Mouse (Mus musculus): ENCODE data around the gene 2010111I01Rik. TPM values are rescaled to one million over a fixed set of nuclear protein-coding genes. Genes with fewer than 3 reads are reported as not detected.

Gene 2010111I01Rik
- total and polyA plus RNA-seq, 3 experiments: 26.3 to 32.7 TPM; not detected in 1

GRCm38 (mm10) chr13:63280344-63280743 lies 315.7 kb downstream of the 2010111I01Rik start:
- H3K4me1 ChIP-seq (ENCODE audit: control insufficient read depth in 1 of 2, insufficient read depth in 2 of 2, low read length in 2 of 2): 0 out of 4 replicates have a peak, but pooled peaks cover 0 to 2% of the 10 kb centered on the region in 2 experiments
- H3K9ac ChIP-seq (ENCODE audit: control insufficient read depth, low read depth, low read length, poor library complexity, severe bottlenecking): no peak overlapping the region
- H3K79me2 ChIP-seq (ENCODE audit: control insufficient read depth, insufficient read depth, low read length, poor library complexity): no peaks in the 10 kb centered on the region
- peaks cover 0 to 6% of the 10 kb centered on the region in 2 experiments; a peak in 2 of 4 replicates for H3K36me3 ChIP-seq (ENCODE audit: control insufficient read depth in 1 of 2, insufficient read depth in 2 of 2, low read length in 2 of 2)
- H3K4me3 ChIP-seq (ENCODE audit: control insufficient read depth in 1 of 2, insufficient read depth in 1 of 2, low read depth in 2 of 2, low read length in 2 of 2): no peak overlapping the region
- no peaks in the 10 kb centered on the region for H3K27me3 ChIP-seq (ENCODE audit: control insufficient read depth in 1 of 2, insufficient read depth in 2 of 2, low read length in 2 of 2)
- TF ChIP-seq MYC (IDR thresholded peaks at IDR 0.05; ENCODE audit: low read depth, low read length) (no peak), ZKSCAN1 (IDR thresholded peaks at IDR 0.05; ENCODE audit: low read depth, low read length) (no peak), MEF2A (IDR thresholded peaks at IDR 0.05; ENCODE audit: extremely low read depth, insufficient replicate concordance, low read depth, low read length, poor library complexity, severe bottlenecking) (no peak), MYB (IDR thresholded peaks at IDR 0.05; ENCODE audit: low read depth, low read length) (no peak)
- no peaks in the 10 kb centered on the region for H3K9me3 ChIP-seq (replicated peaks; ENCODE audit: insufficient read depth, low read length)
- no peak overlapping the region for H3K27ac ChIP-seq (ENCODE audit: control insufficient read depth, low read depth, low read length)
- no peak for DNase-seq (ENCODE audit: low read depth, low spot score)

- H3K36me3 ChIP-seq (ENCODE audit: control insufficient read depth in 1 of 2, insufficient read depth in 2 of 2, low read length in 2 of 2): peaks cover 0 to 6% of the 10 kb centered on the region in 2 experiments; a peak in 2 of 4 replicates
- TF ChIP-seq MXI1 (IDR thresholded peaks at IDR 0.05; ENCODE audit: low read depth, low read length) (no peak), GABPA (IDR thresholded peaks at IDR 0.05; ENCODE audit: low read depth, low read length) (no peak), CTCF (IDR thresholded peaks at IDR 0.05 in 2 of 3, conservative IDR thresholded peaks at IDR 0.05 in 1 of 3; ENCODE audit: control insufficient read depth in 1 of 3, insufficient read depth in 1 of 3, low read depth in 2 of 3, low read length in 3 of 3, poor library complexity in 1 of 3, severe bottlenecking in 1 of 3) (no peak), E2F4 (IDR thresholded peaks at IDR 0.05; ENCODE audit: borderline replicate concordance, low read depth, low read length) (no peak), MAFK (IDR thresholded peaks at IDR 0.05; ENCODE audit: borderline replicate concordance, low read depth, low read length) (no peak), MAZ (IDR thresholded peaks at IDR 0.05; ENCODE audit: low read depth, low read length) (no peak), HCFC1 (IDR thresholded peaks at IDR 0.05; ENCODE audit: low read depth, low read length) (no peak), BHLHE40 (IDR thresholded peaks at IDR 0.05; ENCODE audit: borderline replicate concordance, low read depth, low read length) (no peak)
- H3K4me3 ChIP-seq (ENCODE audit: control insufficient read depth in 1 of 2, insufficient read depth in 1 of 2, low read depth in 2 of 2, low read length in 2 of 2): no peak overlapping the region
These were observed 316.5 kb downstream of the 2010111I01Rik start for GRCm38 (mm10) chr13:63281206-63281605.

GRCm38 (mm10) chr13:63283236-63283635 lies 318.5 kb downstream of the 2010111I01Rik start:
- Histone ChIP-seq H3K4me3 (ENCODE audit: control insufficient read depth in 1 of 2, insufficient read depth in 1 of 2, low read depth in 2 of 2, low read length in 2 of 2) (no peak overlapping the region), H3K27ac (ENCODE audit: control insufficient read depth, low read depth, low read length) (no peak overlapping the region), H3K9ac (ENCODE audit: control insufficient read depth, low read depth, low read length, poor library complexity, severe bottlenecking) (no peak overlapping the region), H3K36me3 (ENCODE audit: control insufficient read depth in 1 of 2, insufficient read depth in 2 of 2, low read length in 2 of 2) (peaks cover 0 to 6% of the 10 kb centered on the region in 2 experiments; a peak in 2 of 4 replicates), H3K79me2 (ENCODE audit: control insufficient read depth, insufficient read depth, low read length, poor library complexity) (no peaks in the 10 kb centered on the region), H3K27me3 (ENCODE audit: control insufficient read depth in 1 of 2, insufficient read depth in 2 of 2, low read length in 2 of 2) (no peaks in the 10 kb centered on the region), H3K4me1 (ENCODE audit: control insufficient read depth in 1 of 2, insufficient read depth in 2 of 2, low read length in 2 of 2) (0 out of 4 replicates have a peak, but pooled peaks cover 0 to 2% of the 10 kb centered on the region in 2 experiments), H3K9me3 (replicated peaks; ENCODE audit: insufficient read depth, low read length) (no peaks in the 10 kb centered on the region)
- no peak for TF ChIP-seq SMC3 (IDR thresholded peaks at IDR 0.05; ENCODE audit: low read depth, low read length)
- DNase-seq (ENCODE audit: low read depth, low spot score): no peak

More at GRCm38 (mm10) chr13:63281206-63281605, 316.5 kb downstream of the 2010111I01Rik start:
- Histone ChIP-seq H3K27me3 (ENCODE audit: control insufficient read depth in 1 of 2, insufficient read depth in 2 of 2, low read length in 2 of 2) (no peaks in the 10 kb centered on the region), H3K27ac (ENCODE audit: control insufficient read depth, low read depth, low read length) (no peak overlapping the region), H3K9ac (ENCODE audit: control insufficient read depth, low read depth, low read length, poor library complexity, severe bottlenecking) (no peak overlapping the region), H3K9me3 (replicated peaks; ENCODE audit: insufficient read depth, low read length) (no peaks in the 10 kb centered on the region), H3K79me2 (ENCODE audit: control insufficient read depth, insufficient read depth, low read length, poor library complexity) (no peaks in the 10 kb centered on the region), H3K4me1 (ENCODE audit: control insufficient read depth in 1 of 2, insufficient read depth in 2 of 2, low read length in 2 of 2) (0 out of 4 replicates have a peak, but pooled peaks cover 0 to 2% of the 10 kb centered on the region in 2 experiments)
- DNase-seq (ENCODE audit: low read depth, low spot score): no peak

All from MEL (cell line).